Mouse (Mus musculus) adrenal gland, postnatal 25 days (tissue): ENCODE results near the gene Sox5. TPM values are rescaled to one million over a fixed set of nuclear protein-coding genes. Genes with fewer than 3 reads are reported as not detected.

Experiments
- DNase-seq: peaks from one replicate; pipeline ENCODE4 v3.0.0; 2021; ENCODE audit warnings: mixed read lengths
- total RNA-seq: library from RNA; stranded (reverse); gene quantifications from 2 replicates; pipeline ENCODE4 v1.2.3, GENCODE M21; 2021

Sox5 gene
- total RNA-seq, 1 experiment from 2014 or later: 10.8 TPM

GRCm38 (mm10) chr6:143915686-143916085 lies 866.1 kb downstream of the Sox5 start:
- no peak for DNase-seq

- DNase-seq: no peak
Measured at GRCm38 (mm10) chr6:143912316-143912715, 869.5 kb downstream of the Sox5 start.

- DNase-seq: no peak
Measured at GRCm38 (mm10) chr6:143904693-143905031, 877.1 kb downstream of the Sox5 start.

- DNase-seq: no peak
Measured at GRCm38 (mm10) chr6:143903981-143904692, 877.6 kb downstream of the Sox5 start.

- DNase-seq: no peak
Measured at GRCm38 (mm10) chr6:143900871-143901270, 880.9 kb downstream of the Sox5 start.

GRCm38 (mm10) chr6:143895092-143895491 lies 886.7 kb downstream of the Sox5 start:
- DNase-seq: no peak

GRCm38 (mm10) chr6:143892869-143893268 lies 888.9 kb downstream of the Sox5 start:
- DNase-seq: no peak

- DNase-seq: no peak
Measured at GRCm38 (mm10) chr6:143888556-143888955, 893.2 kb downstream of the Sox5 start.

GRCm38 (mm10) chr6:143878525-143878924 lies 903.3 kb downstream of the Sox5 start:
- DNase-seq: no peak

GRCm38 (mm10) chr6:143868790-143869189 lies 913.0 kb downstream of the Sox5 start:
- no peak for DNase-seq

GRCm38 (mm10) chr6:143868155-143868685 lies 913.6 kb downstream of the Sox5 start:
- DNase-seq: no peak

GRCm38 (mm10) chr6:143867029-143867428 lies 914.7 kb downstream of the Sox5 start:
- no peak for DNase-seq

- DNase-seq: no peak
Measured at GRCm38 (mm10) chr6:143866566-143866965, 915.2 kb downstream of the Sox5 start.

- DNase-seq: no peak
Measured at GRCm38 (mm10) chr6:143862611-143863110, 919.1 kb downstream of the Sox5 start.

- no peak for DNase-seq
Measured at GRCm38 (mm10) chr6:143860036-143860435, 921.7 kb downstream of the Sox5 start.

GRCm38 (mm10) chr6:143859535-143859934 lies 922.2 kb downstream of the Sox5 start:
- DNase-seq: no peak

GRCm38 (mm10) chr6:143858551-143858950 lies 923.2 kb downstream of the Sox5 start:
- DNase-seq: no peak

- no peak for DNase-seq
Measured at GRCm38 (mm10) chr6:143857376-143857775, 924.4 kb downstream of the Sox5 start.

GRCm38 (mm10) chr6:143855421-143855820 lies 926.4 kb downstream of the Sox5 start:
- DNase-seq: no peak

GRCm38 (mm10) chr6:143854031-143854430 lies 927.7 kb downstream of the Sox5 start:
- no peak for DNase-seq

- DNase-seq: no peak
Measured at GRCm38 (mm10) chr6:143845761-143846160, 936.0 kb downstream of the Sox5 start.

- DNase-seq: no peak
Measured at GRCm38 (mm10) chr6:143844701-143844970, 937.1 kb downstream of the Sox5 start.

GRCm38 (mm10) chr6:143843933-143844700 lies 937.7 kb downstream of the Sox5 start:
- no peak for DNase-seq

- no peak for DNase-seq
Measured at GRCm38 (mm10) chr6:143841954-143842353, 939.8 kb downstream of the Sox5 start.
